Mouse (Mus musculus) C2C12 (cell line): ENCODE results near the gene Hadhb. TPM values are rescaled to one million over a fixed set of nuclear protein-coding genes. Genes with fewer than 3 reads are reported as not detected.

Experiments
- H3K27me3 ChIP-seq: one replicate; pipeline ENCODE4 v1.6.1; 2011; ENCODE audit not compliant: control insufficient read depth, insufficient read depth, insufficient read length
- H3K36me3 ChIP-seq: one replicate; pipeline ENCODE4 v1.6.1; 2011; ENCODE audit not compliant: control insufficient read depth, insufficient read depth
- H3K4me3 ChIP-seq: one replicate; pipeline ENCODE4 v1.5.1; 2011; ENCODE audit warnings: mild to moderate bottlenecking, control low read depth; ENCODE audit not compliant: poor library complexity, insufficient read depth, severe bottlenecking
- H3K79me2 ChIP-seq: one replicate; pipeline ENCODE4 v1.6.1; 2011; ENCODE audit not compliant: control insufficient read depth, insufficient read depth
- H3K79me3 ChIP-seq: one replicate; pipeline ENCODE4 v1.6.1; 2011; ENCODE audit warnings: low read depth, control low read depth
- H3ac ChIP-seq: one replicate; pipeline ENCODE3; 2011; ENCODE audit warnings: low read depth; ENCODE audit not compliant: control insufficient read depth, insufficient read length
- CEBPB ChIP-seq: IDR thresholded peaks from one replicate; pipeline ENCODE4 v1.6.1; 2011; ENCODE audit warnings: low read depth, mild to moderate bottlenecking, control low read depth, moderate library complexity
- CTCF ChIP-seq: IDR thresholded peaks from one replicate; pipeline ENCODE4 v1.5.1; 2011; ENCODE audit not compliant: control insufficient read depth, insufficient read depth, insufficient read length
- FOSL1 ChIP-seq: IDR thresholded peaks from one replicate; pipeline ENCODE4 v1.8.0; 2011; ENCODE audit warnings: mild to moderate bottlenecking, low read length; ENCODE audit not compliant: poor library complexity, insufficient read depth, severe bottlenecking
- MAX ChIP-seq: IDR thresholded peaks from one replicate; pipeline ENCODE4 v1.6.1; 2011; ENCODE audit warnings: mild to moderate bottlenecking, control low read depth
- MYOD1 ChIP-seq: IDR thresholded peaks from one replicate; pipeline ENCODE4 v1.6.1; 2011; ENCODE audit warnings: low read depth; ENCODE audit not compliant: control insufficient read depth, insufficient read length
- MYOG ChIP-seq: IDR thresholded peaks from one replicate; pipeline ENCODE4 v1.6.1; 2011; ENCODE audit not compliant: control insufficient read depth, insufficient read length; ENCODE audit errors: extremely low read depth
- USF1 ChIP-seq: IDR thresholded peaks from one replicate; pipeline ENCODE4 v1.6.1; 2011; ENCODE audit warnings: low read depth, mild to moderate bottlenecking, control low read depth, moderate library complexity
- polyA plus RNA-seq: library from polyadenylated mRNA; unstranded; fragments of >200 nt; fragmentation: generic; extraction: Trizol; gene quantifications from one replicate; pipeline ENCODE4 v1.2.1, GENCODE M21; 2012; ENCODE audit warnings: missing spikeins

Gene Hadhb
- polyA plus RNA-seq, 1 experiment, result 43.2 TPM

- H3K36me3 ChIP-seq, result peaks cover 34% of the 10 kb centered on the region
- H3ac ChIP-seq, result no peak overlapping the region
- TF ChIP-seq FOSL1, result no peak
- no peak for TF ChIP-seq CEBPB
- TF ChIP-seq CTCF, result no peak
Observed at GRCm38 (mm10) chr5:30172115-30172514, 17.1 kb downstream of the Hadhb start.

DNA sequence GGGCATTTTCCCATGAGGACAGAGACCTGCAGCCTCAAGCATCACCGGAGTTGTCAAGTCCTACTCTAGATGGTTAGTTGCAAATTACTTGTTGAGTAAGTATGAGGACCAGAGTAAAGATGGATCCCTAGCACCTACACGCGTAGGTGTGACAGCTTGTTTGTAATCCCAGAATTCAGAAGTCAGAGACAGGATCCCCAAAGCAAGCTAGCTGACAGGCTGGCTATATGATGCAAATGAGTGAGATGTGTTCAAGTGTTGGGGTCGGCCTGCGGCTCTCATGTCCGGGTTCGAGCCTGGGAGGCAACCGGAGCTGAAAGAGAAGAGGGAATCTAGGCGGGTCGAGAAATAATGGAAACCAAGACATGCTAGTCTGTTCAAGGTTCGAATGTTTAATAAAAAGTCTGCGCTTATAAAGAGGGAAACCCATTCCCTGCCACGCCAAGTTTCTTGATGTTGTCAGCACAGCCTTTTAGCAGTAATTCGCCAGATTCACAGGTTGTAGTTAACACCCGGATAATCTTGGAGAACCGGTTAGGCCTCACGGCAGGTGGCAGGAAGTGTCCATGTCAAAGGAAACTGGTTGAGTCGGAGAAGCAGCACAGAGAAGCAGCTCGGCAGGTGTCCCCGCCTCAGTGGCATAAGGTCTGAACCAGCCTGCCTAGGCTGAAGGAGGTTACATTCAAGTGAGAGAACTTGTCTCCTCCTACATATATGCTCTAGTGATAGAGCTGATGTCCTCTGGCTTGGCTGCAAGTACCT lies 18.1 kb downstream of the Hadhb start:
- TF ChIP-seq FOSL1 (no peak), MYOG (no peak), CTCF (no peak), CEBPB (no peak), MAX (no peak), MYOD1 (no peak), USF1 (no peak)
- peaks cover 39% of the 10 kb centered on the region for H3K36me3 ChIP-seq
- no peaks in the 10 kb centered on the region for H3K27me3 ChIP-seq
- H3K79me2 ChIP-seq, result no peaks in the 10 kb centered on the region
- H3K4me3 ChIP-seq, result no peak overlapping the region
- no peaks in the 10 kb centered on the region for H3K79me3 ChIP-seq
- H3ac ChIP-seq, result no peak overlapping the region

More at GRCm38 (mm10) chr5:30172115-30172514, 17.1 kb downstream of the Hadhb start:
- no peak overlapping the region for H3K4me3 ChIP-seq
- H3K79me2 ChIP-seq, result no peaks in the 10 kb centered on the region
- no peaks in the 10 kb centered on the region for H3K79me3 ChIP-seq
- no peaks in the 10 kb centered on the region for H3K27me3 ChIP-seq

DNA sequence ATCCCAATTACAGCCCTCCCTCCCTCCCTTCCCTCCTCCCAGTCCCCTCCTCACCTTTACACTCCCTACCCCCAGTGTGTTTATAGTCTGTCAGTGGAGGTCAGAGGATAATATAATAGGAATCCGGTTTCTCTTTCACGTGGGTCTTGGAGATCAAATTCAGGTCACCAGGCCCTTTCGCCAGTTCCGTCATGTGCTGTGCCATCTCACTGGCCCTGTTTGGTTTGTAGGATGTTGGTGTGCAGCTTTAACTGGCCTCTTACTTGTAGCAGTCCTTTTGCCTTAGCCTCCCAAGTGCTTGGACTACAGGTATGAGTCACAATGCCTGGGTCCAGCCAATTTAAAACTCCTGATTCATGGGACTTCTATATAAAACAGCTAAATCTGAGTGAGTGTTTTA lies 20.8 kb downstream of the Hadhb start:
- Histone ChIP-seq H3K27me3 (no peaks in the 10 kb centered on the region), H3K4me3 (no peak overlapping the region), H3K36me3 (peaks cover 48% of the 10 kb centered on the region), H3ac (no peak overlapping the region), H3K79me3 (no peaks in the 10 kb centered on the region), H3K79me2 (no peaks in the 10 kb centered on the region)
- TF ChIP-seq MYOD1, result no peak
- no peak for TF ChIP-seq FOSL1

DNA sequence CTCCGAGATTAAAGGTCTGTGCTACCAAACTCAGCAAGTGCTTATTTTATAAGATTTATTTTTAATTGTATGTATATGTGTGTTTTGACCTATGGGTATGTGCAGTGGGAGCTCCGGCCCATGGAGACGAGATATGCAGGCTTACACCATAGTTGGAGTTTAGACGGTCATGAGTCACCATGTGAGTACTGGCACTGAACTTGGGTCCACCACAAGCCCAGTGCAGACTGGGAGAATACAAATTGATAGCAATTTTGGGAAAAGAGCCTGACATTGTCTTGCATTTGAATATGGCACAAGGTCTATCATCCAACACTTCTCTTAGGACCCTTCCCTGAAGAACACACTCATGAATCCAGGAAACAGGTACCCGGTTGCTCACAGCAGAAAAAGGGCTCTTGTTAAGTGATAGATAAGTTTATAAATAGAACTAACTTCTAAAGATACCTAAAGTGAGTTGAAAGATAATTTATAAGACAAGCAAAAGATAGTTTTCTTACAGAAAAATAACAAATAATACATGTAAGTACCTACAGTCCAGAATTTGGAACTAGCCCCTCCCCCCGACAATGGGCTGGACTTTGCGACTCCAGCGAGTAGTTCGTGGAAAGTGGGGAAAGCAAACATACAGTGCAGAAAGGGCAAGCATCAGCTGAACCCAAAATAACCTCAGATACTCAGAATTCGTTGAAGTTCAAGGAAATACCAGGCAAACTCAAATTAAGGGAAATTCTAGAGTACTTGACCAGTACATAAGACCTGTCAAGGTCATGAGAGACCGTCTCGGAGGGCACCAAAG lies 32.8 kb downstream of the Hadhb start:
- peaks cover 26% of the 10 kb centered on the region for H3K36me3 ChIP-seq
- H3K27me3 ChIP-seq, result no peaks in the 10 kb centered on the region
- no peaks in the 10 kb centered on the region for H3K79me3 ChIP-seq
- TF ChIP-seq MAX (no peak), CEBPB (no peak), FOSL1 (no peak)
- H3K4me3 ChIP-seq, result no peak overlapping the region
- no peaks in the 10 kb centered on the region for H3K79me2 ChIP-seq
- H3ac ChIP-seq, result no peak overlapping the region

- no peak overlapping the region for H3K4me3 ChIP-seq
- TF ChIP-seq CEBPB (no peak), MYOG (no peak), MYOD1 (no peak), CTCF (no peak), USF1 (no peak), FOSL1 (no peak), MAX (no peak)
Observed at GRCm38 (mm10) chr5:30192452-30192851, 37.4 kb downstream of the Hadhb start.

GRCm38 (mm10) chr5:30195340-30195739 lies 40.3 kb downstream of the Hadhb start:
- TF ChIP-seq MAX (no peak), MYOG (no peak), CEBPB (no peak), USF1 (no peak), FOSL1 (no peak), CTCF (no peak), MYOD1 (no peak)
- peaks cover 3% of the 10 kb centered on the region for H3K27me3 ChIP-seq
- H3K4me3 ChIP-seq, result no peak overlapping the region
- H3K79me3 ChIP-seq, result no peaks in the 10 kb centered on the region
- H3ac ChIP-seq, result no peak overlapping the region
- no peaks in the 10 kb centered on the region for H3K36me3 ChIP-seq
- no peaks in the 10 kb centered on the region for H3K79me2 ChIP-seq

More at GRCm38 (mm10) chr5:30192452-30192851, 37.4 kb downstream of the Hadhb start:
- Histone ChIP-seq H3K79me2 (no peaks in the 10 kb centered on the region), H3K79me3 (no peaks in the 10 kb centered on the region), H3K36me3 (no peaks in the 10 kb centered on the region), H3K27me3 (no peaks in the 10 kb centered on the region), H3ac (no peak overlapping the region)
